Mouse (Mus musculus): ENCODE measurements around the gene Ccdc115. TPM values are rescaled to one million over a fixed set of nuclear protein-coding genes. Genes with fewer than 3 reads are reported as not detected.

Ccdc115 gene
- polyA plus RNA-seq (2012; rRNA removed) = 21.4 and 23.2 TPM in 2 replicates

GRCm38 (mm10) chr1:34439215-34439960, at the start of gene Ccdc115, which contains the start of gene Imp4:
Gene Ccdc115 (minus strand): TSS chr1:34439672.
Gene Imp4 (plus strand): TSS chr1:34439851.

DNA sequence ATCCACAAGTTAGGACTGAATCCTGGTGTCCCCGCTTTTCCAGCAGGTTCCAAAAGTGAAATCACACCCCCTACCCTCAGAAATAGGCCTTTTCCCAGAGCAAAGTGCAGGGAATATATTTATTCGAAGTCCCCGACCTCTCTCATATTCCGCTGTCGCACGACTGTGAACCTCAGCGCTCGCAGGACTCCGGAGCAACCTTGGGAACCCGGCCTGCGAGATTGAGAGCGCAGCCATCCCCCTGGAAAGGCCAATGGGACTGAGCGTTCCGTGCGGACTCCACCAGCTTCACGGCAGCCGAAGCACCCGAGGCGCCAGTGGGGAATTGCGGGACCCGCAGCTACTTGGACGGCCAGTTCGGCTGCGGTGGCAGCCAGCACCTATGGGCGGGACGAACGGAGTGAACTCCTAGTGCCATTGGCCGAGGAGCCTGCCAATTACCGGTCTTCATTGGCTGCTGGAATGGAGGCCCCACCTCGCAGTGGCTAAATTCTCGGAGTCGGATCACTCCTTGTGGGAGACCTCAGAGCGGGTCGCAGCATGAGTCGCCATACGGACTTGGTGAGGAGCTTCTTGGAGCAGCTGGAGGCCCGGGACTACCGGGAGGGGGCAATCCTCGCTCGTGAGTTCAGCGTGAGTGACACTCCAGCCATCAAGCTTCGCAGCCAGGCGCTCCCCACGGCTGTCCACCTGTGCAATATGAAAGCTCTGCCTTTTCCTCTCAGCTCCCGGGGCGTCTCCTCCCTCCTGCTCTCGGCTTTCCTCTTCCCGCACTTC, 20.0 kb upstream of the Ccdc115 start, which contains the start of gene Ptpn18:
TSS of gene Ptpn18 (plus strand) at position 479 of the 777 bp plus-strand sequence.

Other genes with a start within 250 kb of the Ccdc115 start
- 20.4 and 24.3 TPM in 2 replicates for gene Imp4, start 179 bp upstream of the Ccdc115 start, polyA plus RNA-seq (2012; rRNA removed)
- 17.9 and 24.0 TPM in 2 replicates for gene Ptpn18, start 20.1 kb upstream of the Ccdc115 start, polyA plus RNA-seq (2012; rRNA removed)
- 0.02 TPM in 1 of 2 replicates, not detected in the other for gene Prss39, start 58.7 kb upstream of the Ccdc115 start, polyA plus RNA-seq (2012; rRNA removed)
- not detected in 2 replicates for gene Cfc1, start 96.0 kb upstream of the Ccdc115 start, polyA plus RNA-seq (2012; rRNA removed)
- not detected in 2 replicates for gene Prss40, start 121.3 kb upstream of the Ccdc115 start, polyA plus RNA-seq (2012; rRNA removed)
- gene Amer3, start 140.0 kb upstream of the Ccdc115 start, polyA plus RNA-seq (2012; rRNA removed) = 0.01 TPM in 1 of 2 replicates, not detected in the other